In the genomic region with DNA sequence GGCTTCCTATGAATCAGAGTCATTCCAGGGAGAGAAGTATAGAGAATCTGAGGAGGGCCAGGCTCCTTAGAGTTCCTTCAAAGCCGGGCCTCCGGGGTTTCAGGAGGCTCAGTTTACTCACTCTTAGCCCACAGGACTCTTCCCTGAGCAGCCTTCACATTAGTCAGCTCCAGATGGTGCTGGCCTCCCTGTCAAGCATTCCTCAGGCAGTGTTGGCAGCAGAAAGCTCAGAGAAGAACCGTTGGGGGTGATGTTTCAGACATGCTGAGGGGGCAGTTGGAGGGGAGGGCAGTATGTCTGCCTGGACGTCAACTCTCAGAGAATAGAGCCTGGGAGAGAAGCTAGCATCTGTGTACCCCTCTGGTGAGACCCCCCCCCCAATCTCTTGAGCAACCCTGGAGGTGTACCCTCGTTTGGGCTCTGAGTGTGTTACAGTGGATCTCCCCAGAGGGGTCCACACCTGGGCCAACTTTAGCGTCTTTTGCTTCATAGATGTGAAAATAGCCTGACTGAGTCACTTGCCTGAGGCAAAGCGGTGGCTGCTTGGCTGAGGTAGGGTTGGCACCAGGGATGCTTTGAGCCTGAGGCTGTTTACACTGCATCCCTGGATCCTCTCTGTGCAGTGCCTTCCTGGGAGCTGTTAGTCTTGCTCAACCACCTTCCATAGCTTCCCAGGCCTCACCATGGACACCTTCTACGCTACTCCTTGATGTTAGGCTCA, we compare ENCODE assay signal across 18 mouse cellular contexts.
A peak's percentile ranks its signal among the peaks of the same experiment; 100 is the strongest.
DNase-seq lines count a peak whose midpoint lies in the region; ATAC-seq and TF ChIP-seq lines count a peak whose summit lies in the region.
"Had no signal": no experiment of that assay in that cellular context is flagged by ENCODE, and none has a peak within 500 bp of the region (broad histone marks: within the 10 kb centered on the region; RNA-seq: fewer than 3 reads in every experiment).

No protein-coding gene starts in this region.

- H3K4me2 ChIP-seq in forebrain, embryonic 14.5 days (ENCODE audit: low read length), result no peak overlapping the region
- no peak overlapping the region for H3K4me2 ChIP-seq in forebrain, embryonic 11.5 days (ENCODE audit: low read depth, low read length, severe bottlenecking)
- H3K4me2 ChIP-seq: hindbrain, embryonic 15.5 days; liver, embryonic 13.5 days had no signal

- no peaks in the 10 kb centered on the region for H3K9me3 ChIP-seq in forebrain, embryonic 14.5 days (replicated peaks; ENCODE audit: control insufficient read depth, low read length)
- no peaks in the 10 kb centered on the region for H3K9me3 ChIP-seq in forebrain, embryonic 11.5 days (ENCODE audit: control insufficient read depth, low read length)
- H3K9me3 ChIP-seq: hindbrain, embryonic 15.5 days; liver, embryonic 13.5 days had no signal

- H3K4me3 ChIP-seq in forebrain, embryonic 14.5 days (ENCODE audit: low read depth, low read length), result no peak overlapping the region
- no peak overlapping the region for H3K4me3 ChIP-seq in forebrain, embryonic 11.5 days (ENCODE audit: low read depth, low read length)
- H3K4me3 ChIP-seq in layer of hippocampus, adult 2 months, result peak overlapping the region; percentile 55
- H3K4me3 ChIP-seq: gastrocnemius, adult 2 months; hindbrain, embryonic 15.5 days; liver, embryonic 13.5 days had no signal

- no peaks in the 10 kb centered on the region for H3K27me3 ChIP-seq in forebrain, embryonic 14.5 days (replicated peaks; ENCODE audit: control insufficient read depth, insufficient read depth, low read length)
- H3K27me3 ChIP-seq in forebrain, embryonic 11.5 days (ENCODE audit: control insufficient read depth, insufficient read depth, low read length), result peaks cover 10% of the 10 kb centered on the region
- H3K27me3 ChIP-seq: liver, embryonic 13.5 days had no signal

- TF ChIP-seq CTCF in layer of hippocampus, adult 2 months (conservative IDR thresholded peaks at IDR 0.05), result no peak

- no peak overlapping the region for H3K27ac ChIP-seq in forebrain, embryonic 14.5 days (ENCODE audit: low read depth, low read length)
- H3K27ac ChIP-seq in forebrain, embryonic 11.5 days (ENCODE audit: low read depth, low read length), result no peak overlapping the region
- H3K27ac ChIP-seq in layer of hippocampus, adult 2 months, result peak overlapping the region; percentile 99
- H3K27ac ChIP-seq: gastrocnemius, adult 2 months; hindbrain, embryonic 15.5 days; liver, embryonic 13.5 days; stomach, postnatal 0 days had no signal

- WGBS in forebrain, embryonic 14.5 days, result 67% methylated on average over 8 of the region's 8 CpGs
- 78% methylated on average over 8 of the region's 8 CpGs for WGBS in forebrain, embryonic 11.5 days

- H3K36me3 ChIP-seq in forebrain, embryonic 14.5 days (ENCODE audit: control insufficient read depth, insufficient read depth, low read length), result no peaks in the 10 kb centered on the region
- no peaks in the 10 kb centered on the region for H3K36me3 ChIP-seq in forebrain, embryonic 11.5 days (ENCODE audit: control insufficient read depth, insufficient read depth, low read length)
- H3K36me3 ChIP-seq: G1E; hindbrain, embryonic 15.5 days; liver, embryonic 13.5 days had no signal

- peaks cover 38% of the 10 kb centered on the region for H3K4me1 ChIP-seq in forebrain, embryonic 14.5 days (ENCODE audit: control insufficient read depth, insufficient read depth, low read length)
- peaks cover 8% of the 10 kb centered on the region; the same call in 1 of the 2 replicates for H3K4me1 ChIP-seq in forebrain, embryonic 11.5 days (replicated peaks; ENCODE audit: control insufficient read depth, insufficient read depth, low read length)

- peak; percentile 48 for DNase-seq in forebrain, embryonic 14.5 days (ENCODE audit: low spot score)
- DNase-seq in forebrain, embryonic 11.5 days (ENCODE audit: low spot score), result no peak
- DNase-seq in layer of hippocampus, adult 2 months (ENCODE audit: low spot score in 2 of 2), result peak in 1 of 2 experiments; percentile 56
- DNase-seq in layer of hippocampus, postnatal 36 days, result no peak
- peak; percentile 93 for DNase-seq in brain, adult 2 months (ENCODE audit: low read depth, low spot score)
- peak; percentile 66 for DNase-seq in right cerebral cortex, postnatal 25 days
- DNase-seq in thymus, postnatal 14 days, result no peak
- DNase-seq: adrenal gland, postnatal 36 days; gastrocnemius, adult 2 months; kidney, adult 11 months; kidney, postnatal 14 days; layer of hippocampus, adult 9-11 months; liver, embryonic 13.5 days; lung, postnatal 10 days; thymus, postnatal 36 days had no signal

- no peak for ATAC-seq in forebrain, embryonic 14.5 days
- no peak for ATAC-seq in forebrain, embryonic 11.5 days (replicated peaks; ENCODE audit: low FRiP score)

- no peak overlapping the region for H3K9ac ChIP-seq in forebrain, embryonic 14.5 days (ENCODE audit: low read length)
- no peak overlapping the region for H3K9ac ChIP-seq in forebrain, embryonic 11.5 days (ENCODE audit: low read length)
- H3K9ac ChIP-seq: hindbrain, embryonic 15.5 days; liver, embryonic 13.5 days had no signal

Comparison
In these comparisons a context has a peak if more than half of its experiments do, and no peak if none do; other contexts are left out.
1. DNase-seq: peak in forebrain, embryonic 14.5 days (single experiment), brain, adult 2 months (single experiment) and right cerebral cortex, postnatal 25 days (single experiment); none in forebrain, embryonic 11.5 days (single experiment), layer of hippocampus, postnatal 36 days (0 of 2) and thymus, postnatal 14 days (single experiment).